Mouse (Mus musculus) intestine, embryonic 14.5 days (tissue): ENCODE data around the gene Senp1. TPM values are rescaled to one million over a fixed set of nuclear protein-coding genes. Genes with fewer than 3 reads are reported as not detected.

Experiments
- ATAC-seq: fragments of 200-750 bp; cut with Nextera tagmentation; replicated peaks from 2 replicates; pipeline ENCODE4 v1.8.0; 2017; ENCODE audit warnings: low read depth, moderate number of reproducible peaks, moderate TSS enrichment, moderate library complexity; ENCODE audit not compliant: low FRiP score, low TSS enrichment
- DNase-seq: peaks from one replicate; pipeline ENCODE4 v3.0.0-alpha.2; 2018; ENCODE audit warnings: low spot score
- H3K27ac ChIP-seq: fragments of 300-500 bp; sonication (generic); 2 replicates; pipeline ENCODE4 v1.5.1; 2014; ENCODE audit warnings: low read depth, mild to moderate bottlenecking, control low read depth
- H3K27me3 ChIP-seq: fragments of 300-500 bp; sonication (generic); replicated peaks from 2 replicates; pipeline ENCODE4 v1.6.1; 2014; ENCODE audit warnings: low read length, control low read depth; ENCODE audit not compliant: control insufficient read depth, insufficient read depth
- H3K36me3 ChIP-seq: fragments of 300-500 bp; sonication (generic); 2 replicates; pipeline ENCODE4 v1.6.1; 2014; ENCODE audit warnings: low read length, control low read depth; ENCODE audit not compliant: control insufficient read depth, insufficient read depth
- H3K4me1 ChIP-seq: fragments of 300-500 bp; sonication (generic); replicated peaks from 2 replicates; pipeline ENCODE4 v1.6.1; 2014; ENCODE audit warnings: low read length, control low read depth, mixed read lengths; ENCODE audit not compliant: control insufficient read depth, insufficient read depth
- H3K4me2 ChIP-seq: fragments of 300-500 bp; sonication (generic); 2 replicates; pipeline ENCODE4 v1.6.1; 2014; ENCODE audit warnings: low read length
- H3K4me3 ChIP-seq: fragments of 300-500 bp; sonication (generic); 2 replicates; pipeline ENCODE4 v1.5.1; 2014; ENCODE audit warnings: low read depth, low read length, control low read depth, mixed read lengths
- H3K9ac ChIP-seq: fragments of 300-500 bp; sonication (generic); 2 replicates; pipeline ENCODE4 v1.6.1; 2014; ENCODE audit warnings: mild to moderate bottlenecking, low read length
- H3K9me3 ChIP-seq: fragments of 300-500 bp; sonication (generic); 2 replicates; pipeline ENCODE4 v1.6.1; 2016; ENCODE audit warnings: low read length, control low read depth; ENCODE audit not compliant: control insufficient read depth
- WGBS: fragments of 180-500 bp; shearing (Covaris S2); extraction: QIAGEN DNeasy Blood & Tissue Kit; methylation state at CpG from one replicate; pipeline ENCODE4 v1.1.7; 2014; 5-methylcytosine and 5-hydroxymethylcytosine counted together
- polyA plus RNA-seq: library from polyadenylated mRNA; unstranded; fragments of >200 nt; fragmentation: Nextera tagmentation; extraction: Ambion mirVana; gene quantifications from 2 replicates; pipeline ENCODE4 v1.2.1, GENCODE M21; 2014

Senp1 gene
- polyA plus RNA-seq, 1 experiment from 2014 or later, result 36.3 TPM

DNA sequence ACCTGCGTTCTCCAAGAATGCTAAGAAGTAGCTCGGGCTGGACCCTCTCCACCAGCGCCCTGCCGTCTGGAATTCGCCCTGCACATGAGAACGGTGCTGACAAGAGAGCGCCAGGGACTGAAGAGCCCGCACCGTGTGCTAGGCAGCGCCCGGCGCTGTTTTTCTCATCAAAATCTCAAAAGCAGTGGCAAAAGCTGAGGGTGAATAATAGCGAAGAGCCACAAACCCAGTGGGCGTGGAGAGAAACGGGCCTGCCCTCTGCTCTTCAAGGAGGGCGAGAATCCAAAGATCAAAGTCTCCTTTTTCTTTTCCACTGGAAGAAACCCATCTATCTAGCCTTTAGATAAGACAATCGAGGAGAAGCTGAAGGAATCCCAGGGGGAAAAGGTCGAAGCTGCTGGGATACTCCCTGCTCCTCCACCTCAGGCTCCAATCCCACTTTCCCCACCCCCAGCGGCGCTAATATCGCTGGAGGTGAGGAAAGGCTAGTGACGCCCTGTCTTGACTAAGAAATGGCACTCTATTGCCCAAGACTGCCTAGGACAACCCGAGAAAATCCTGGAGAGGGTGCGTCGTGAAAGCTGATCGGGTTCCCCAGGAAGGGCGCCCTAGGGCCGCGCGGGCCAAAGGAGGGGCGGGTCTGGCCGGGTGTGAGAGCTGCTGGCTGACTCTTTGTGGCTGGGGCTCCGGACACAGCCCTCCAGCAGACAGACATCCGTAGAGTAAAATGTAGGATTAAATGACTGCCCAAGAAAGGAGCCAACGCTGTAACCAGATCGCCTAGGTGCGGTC is 92.0 kb downstream of the Senp1 start:
- ATAC-seq, result no peak
- H3K9ac ChIP-seq, result no peak overlapping the region

DNA sequence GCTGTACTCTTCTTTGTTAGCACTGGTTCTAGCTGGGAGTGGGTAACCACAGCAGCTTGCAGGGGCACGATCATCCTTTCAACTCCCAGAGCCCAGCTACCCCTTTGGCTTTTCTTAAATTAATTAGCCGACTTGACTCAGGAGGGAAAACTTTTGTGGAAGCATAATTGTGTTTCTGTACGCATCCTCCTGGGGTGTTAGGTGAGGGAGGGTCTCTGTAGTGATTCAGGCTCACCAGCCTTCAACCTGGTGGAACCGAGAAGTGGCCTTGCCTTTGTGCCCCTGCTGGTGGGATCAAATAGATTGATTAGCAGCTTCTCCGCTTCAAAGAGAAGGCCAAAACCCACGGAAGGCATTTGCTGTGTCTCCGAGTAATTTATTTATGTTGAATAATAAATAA is 93.6 kb downstream of the Senp1 start:
- no peak for ATAC-seq
- Histone ChIP-seq H3K27me3 (peaks cover 72% of the 10 kb centered on the region), H3K9me3 (no peaks in the 10 kb centered on the region), H3K4me3 (no peak overlapping the region), H3K27ac (no peak overlapping the region), H3K4me1 (peaks cover 36% of the 10 kb centered on the region), H3K4me2 (no peak overlapping the region), H3K9ac (no peak overlapping the region), H3K36me3 (no peaks in the 10 kb centered on the region)
- no peak for DNase-seq
- 12% methylated on average over 7 of the region's 7 CpGs for WGBS

More for the DNA sequence above, 92.0 kb downstream of the Senp1 start:
- peak; percentile 73 for DNase-seq
- Histone ChIP-seq H3K36me3 (no peaks in the 10 kb centered on the region), H3K4me3 (peak overlapping the region; percentile 21), H3K4me1 (peaks cover 40% of the 10 kb centered on the region), H3K9me3 (no peaks in the 10 kb centered on the region), H3K27me3 (peaks cover 85% of the 10 kb centered on the region), H3K27ac (no peak overlapping the region), H3K4me2 (peak overlapping the region; percentile 42)
- under 1% methylated on average over 37 of the region's 37 CpGs for WGBS

DNA sequence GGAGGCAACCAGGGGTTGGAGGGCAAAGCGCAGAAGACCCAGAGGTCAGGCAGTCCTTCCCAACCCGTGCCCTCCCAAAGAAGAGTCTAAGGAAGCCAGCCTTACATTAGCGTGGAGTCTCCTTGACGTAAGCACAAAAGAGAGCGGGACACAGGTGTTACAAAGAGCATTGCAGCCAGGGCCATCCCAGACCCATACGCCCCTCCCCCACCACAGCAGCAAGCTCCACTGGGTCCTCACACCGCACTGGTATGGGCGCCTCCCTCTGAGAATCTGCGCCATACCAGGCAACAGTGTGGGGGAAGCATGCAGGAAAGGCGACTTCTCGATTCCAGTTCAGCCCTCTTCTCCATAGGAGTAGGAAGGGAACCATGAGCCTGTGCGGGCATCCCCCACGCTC is 94.0 kb downstream of the Senp1 start:
- Histone ChIP-seq H3K4me1 (peaks cover 32% of the 10 kb centered on the region), H3K27ac (no peak overlapping the region), H3K9ac (no peak overlapping the region), H3K4me2 (no peak overlapping the region), H3K27me3 (peaks cover 68% of the 10 kb centered on the region), H3K36me3 (no peaks in the 10 kb centered on the region), H3K9me3 (no peaks in the 10 kb centered on the region), H3K4me3 (no peak overlapping the region)
- ATAC-seq, result no peak
- DNase-seq, result no peak
- WGBS, result 15% methylated on average over 13 of the region's 13 CpGs

DNA sequence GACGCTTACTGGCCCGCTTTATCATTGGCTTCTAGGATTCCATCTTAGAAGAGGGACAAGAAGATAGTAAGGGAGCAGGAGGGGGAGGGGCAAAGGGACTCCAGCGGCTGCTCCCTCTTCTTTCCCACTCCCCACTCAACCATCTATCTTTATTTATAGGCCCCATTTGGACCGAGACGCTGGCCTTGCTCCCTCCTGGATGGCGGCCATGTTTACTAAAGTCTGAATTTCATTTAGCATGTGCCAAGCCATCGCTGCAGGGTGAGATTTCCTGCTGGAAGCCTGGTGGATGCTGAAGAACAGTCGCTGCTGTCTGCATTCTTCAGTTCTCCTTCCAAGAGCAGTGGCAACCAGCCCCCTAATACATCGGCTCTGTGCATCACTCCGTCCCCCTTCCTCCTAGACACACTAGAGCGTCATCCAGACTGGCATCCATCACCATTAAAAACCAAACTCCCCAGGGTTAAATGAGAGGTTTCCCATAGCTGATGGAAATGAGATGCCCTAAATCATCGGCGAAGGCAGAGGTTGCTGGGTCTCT is 96.8 kb downstream of the Senp1 start:
- H3K4me3 ChIP-seq, result no peak overlapping the region
- H3K27me3 ChIP-seq, result peaks cover 40% of the 10 kb centered on the region
- no peaks in the 10 kb centered on the region for H3K9me3 ChIP-seq
- no peak for ATAC-seq
- DNase-seq, result no peak
- 64% methylated on average over 13 of the region's 13 CpGs for WGBS
- H3K36me3 ChIP-seq, result no peaks in the 10 kb centered on the region
- peaks cover 17% of the 10 kb centered on the region for H3K4me1 ChIP-seq
- H3K4me2 ChIP-seq, result no peak overlapping the region
- H3K27ac ChIP-seq, result no peak overlapping the region
- H3K9ac ChIP-seq, result no peak overlapping the region

DNA sequence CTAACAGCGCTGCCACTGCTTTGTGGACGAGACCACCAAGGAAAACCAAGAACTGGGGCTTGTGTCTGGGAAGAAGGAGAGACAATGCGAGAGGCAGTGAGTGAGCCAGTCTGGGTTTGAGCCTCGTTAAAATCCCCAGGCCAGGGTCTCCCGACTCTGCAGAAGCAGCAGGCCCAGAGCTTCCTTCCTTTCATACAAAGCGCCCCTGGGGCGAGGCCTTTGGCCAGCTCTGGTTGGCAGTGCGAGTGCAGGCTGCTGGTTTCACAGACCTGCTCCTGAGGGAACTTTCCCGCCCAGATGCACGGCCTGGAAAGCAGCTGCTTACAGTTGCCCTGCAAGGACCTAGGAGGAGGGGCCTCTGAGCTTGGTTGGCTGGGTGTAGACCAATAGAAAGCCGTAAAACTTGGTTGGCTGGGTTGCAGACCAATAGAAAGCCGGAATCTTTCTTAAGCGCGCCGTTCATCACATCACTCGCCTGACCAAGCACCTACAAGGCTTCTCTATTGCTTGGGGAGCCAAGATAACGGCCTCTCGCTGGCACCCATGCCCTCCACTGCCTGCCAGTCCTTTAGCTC is 100.7 kb downstream of the Senp1 start:
- peak overlapping the region; percentile 21; the same call in 1 of the 2 replicates for H3K4me3 ChIP-seq
- H3K27me3 ChIP-seq, result 0 out of 2 replicates have a peak, but pooled peaks cover under 1% of the 10 kb centered on the region
- H3K36me3 ChIP-seq, result no peaks in the 10 kb centered on the region
- H3K4me2 ChIP-seq, result peak overlapping the region; percentile 46
- peaks cover 20% of the 10 kb centered on the region for H3K4me1 ChIP-seq
- peak; percentile 89 for DNase-seq
- H3K9ac ChIP-seq, result peak overlapping the region; percentile 27
- WGBS, result 8% methylated on average over 18 of the region's 18 CpGs
- peak overlapping the region; percentile 74 for H3K27ac ChIP-seq
- H3K9me3 ChIP-seq, result no peaks in the 10 kb centered on the region
- ATAC-seq, result peak; percentile 94

DNA sequence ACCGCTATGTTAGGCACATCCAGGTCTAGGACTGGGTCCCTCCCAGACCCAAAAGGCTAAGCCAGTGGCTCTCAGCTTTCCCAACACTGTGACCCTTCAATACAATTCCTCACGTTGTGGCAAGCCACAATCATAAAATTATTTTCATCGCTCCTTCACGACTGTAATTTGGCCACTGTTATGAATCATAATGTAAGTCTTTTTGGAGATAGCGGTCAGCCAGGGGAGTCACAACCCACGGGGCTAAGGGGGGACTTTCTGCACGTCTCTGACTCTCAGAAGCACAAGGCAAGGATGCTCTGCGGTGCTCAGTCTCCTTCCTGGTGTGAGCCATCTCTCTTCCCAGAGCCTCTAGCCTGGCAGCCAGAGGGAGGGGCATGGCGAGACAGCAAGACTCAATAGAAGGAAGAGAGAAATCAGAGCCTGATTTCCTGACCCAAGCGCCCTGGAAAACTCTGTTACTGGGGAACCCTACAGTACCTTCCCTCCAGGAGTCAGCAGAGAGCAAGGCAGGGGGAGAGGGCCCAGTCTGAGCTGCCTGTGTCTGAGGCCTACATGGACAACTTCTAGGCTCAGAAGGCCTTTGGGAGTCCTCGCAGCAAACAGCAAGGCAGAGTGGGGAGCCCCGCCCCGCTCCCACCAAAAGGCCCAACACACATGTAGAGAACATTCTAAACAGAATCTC is 101.4 kb downstream of the Senp1 start:
- WGBS, result 50% methylated on average over 13 of the region's 13 CpGs
- DNase-seq (no peak), ATAC-seq (no peak)
- Histone ChIP-seq H3K27ac (peak overlapping the region; percentile 74), H3K36me3 (no peaks in the 10 kb centered on the region), H3K27me3 (no peaks in the 10 kb centered on the region), H3K9me3 (no peaks in the 10 kb centered on the region), H3K9ac (peak overlapping the region; percentile 27), H3K4me1 (peaks cover 20% of the 10 kb centered on the region), H3K4me3 (no peak overlapping the region), H3K4me2 (0 out of 2 replicates have a peak overlapping the region, but pooled peaks have one; percentile 46)

DNA sequence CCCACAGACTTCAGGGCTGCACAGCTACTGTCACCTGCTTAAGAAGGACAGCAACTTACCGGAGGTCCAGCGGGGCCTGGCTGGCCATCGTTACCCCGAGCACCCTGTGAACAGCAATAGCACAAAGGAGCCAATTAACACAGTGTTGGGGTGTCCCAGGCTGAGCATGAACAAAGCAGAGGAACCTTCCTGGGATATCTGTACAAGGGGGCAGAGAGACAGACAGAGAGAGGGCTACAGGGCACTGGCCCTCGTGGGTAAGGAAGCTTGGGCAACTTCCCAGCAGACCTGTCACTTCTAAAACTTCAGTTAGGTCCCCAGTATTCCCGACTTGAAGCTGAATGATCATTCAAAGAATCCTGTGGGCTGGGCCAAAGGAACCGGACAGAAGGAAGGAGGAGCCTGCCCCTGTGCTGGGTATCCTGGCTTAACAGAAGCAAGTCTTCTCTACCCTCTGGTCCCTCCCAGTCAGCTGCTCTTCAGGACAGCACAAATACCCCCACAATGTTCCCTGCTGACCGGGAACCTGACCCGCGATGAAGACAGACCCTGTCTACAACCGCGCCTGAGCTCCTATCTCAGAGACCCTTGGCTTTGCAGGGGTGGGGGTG is 102.2 kb downstream of the Senp1 start:
- no peak overlapping the region for H3K4me2 ChIP-seq
- H3K4me3 ChIP-seq, result no peak overlapping the region
- DNase-seq (no peak), ATAC-seq (no peak)
- H3K27me3 ChIP-seq, result no peaks in the 10 kb centered on the region
- no peak overlapping the region for H3K27ac ChIP-seq
- WGBS, result 37% methylated on average over 12 of the region's 12 CpGs
- peaks cover 20% of the 10 kb centered on the region for H3K4me1 ChIP-seq
- H3K9me3 ChIP-seq, result no peaks in the 10 kb centered on the region
- no peaks in the 10 kb centered on the region for H3K36me3 ChIP-seq
- H3K9ac ChIP-seq, result no peak overlapping the region

DNA sequence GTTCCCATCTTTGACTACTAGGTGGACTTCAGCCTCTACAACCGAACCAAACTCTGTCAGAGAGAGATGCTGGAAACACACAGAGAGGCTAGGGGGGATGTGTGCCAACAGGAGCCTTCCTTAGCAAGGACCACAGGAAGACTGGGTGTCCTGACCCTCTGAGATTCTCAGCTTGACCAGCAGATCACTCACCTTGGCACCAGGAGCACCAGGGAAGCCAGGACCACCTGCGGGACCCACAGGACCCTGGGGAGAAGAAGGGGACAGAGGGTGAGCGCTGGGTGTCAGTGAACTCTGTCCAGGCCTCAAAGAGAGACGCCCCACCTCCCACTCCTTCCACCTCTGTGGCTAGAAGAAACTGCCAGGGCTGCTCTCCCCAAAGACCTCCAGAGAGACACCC is 102.8 kb downstream of the Senp1 start:
- no peak for DNase-seq
- Histone ChIP-seq H3K36me3 (no peaks in the 10 kb centered on the region), H3K4me1 (peaks cover 20% of the 10 kb centered on the region), H3K9ac (no peak overlapping the region), H3K9me3 (no peaks in the 10 kb centered on the region), H3K4me2 (no peak overlapping the region), H3K27me3 (no peaks in the 10 kb centered on the region), H3K27ac (no peak overlapping the region), H3K4me3 (no peak overlapping the region)
- 26% methylated on average over 4 of the region's 4 CpGs for WGBS
- no peak for ATAC-seq
